Mouse (Mus musculus): ENCODE data around the gene Atxn7. TPM values are rescaled to one million over a fixed set of nuclear protein-coding genes. Genes with fewer than 3 reads are reported as not detected.

The Atxn7 gene
- polyA plus RNA-seq, 1 experiment: 20.3 TPM

- DNase-seq (ENCODE audit: low read depth in 1 of 2, low spot score in 2 of 2): no peak
- 7% methylated on average over 3 of the region's 3 CpGs for WGBS
- H3K27me3 ChIP-seq (ENCODE audit: control insufficient read depth, insufficient read depth, low read length): no peaks in the 10 kb centered on the region
- H3K27ac ChIP-seq (ENCODE audit: insufficient read depth, low read length): peak overlapping the region; percentile 95
- H3K4me1 ChIP-seq (ENCODE audit: control insufficient read depth, insufficient read depth, insufficient read length): peaks cover 10% of the 10 kb centered on the region
- peak overlapping the region; percentile 26 for H3K4me3 ChIP-seq (ENCODE audit: extremely low read depth, insufficient read depth, insufficient read length)
- TF ChIP-seq POLR2A (IDR thresholded peaks at IDR 0.05; ENCODE audit: low read depth, low read length): no peak
- TF ChIP-seq CTCF (IDR thresholded peaks at IDR 0.05; ENCODE audit: extremely low read depth, insufficient read depth, insufficient read length, insufficient replicate concordance): no peak
- H3K36me3 ChIP-seq (ENCODE audit: control insufficient read depth, insufficient read depth, low read length): peaks cover 1% of the 10 kb centered on the region; the same call in 1 of the 2 replicates
Observed at GRCm38 (mm10) chr14:14068553-14068952, 107.3 kb downstream of the Atxn7 start.

GRCm38 (mm10) chr14:14070541-14071315 is 109.5 kb downstream of the Atxn7 start:
- Histone ChIP-seq H3K27ac (ENCODE audit: insufficient read depth, low read length) (no peak overlapping the region), H3K4me3 (ENCODE audit: extremely low read depth, insufficient read depth, insufficient read length) (no peak overlapping the region), H3K4me1 (ENCODE audit: control insufficient read depth, insufficient read depth, insufficient read length) (peaks cover 8% of the 10 kb centered on the region), H3K27me3 (ENCODE audit: control insufficient read depth, insufficient read depth, low read length) (no peaks in the 10 kb centered on the region), H3K36me3 (ENCODE audit: control insufficient read depth, insufficient read depth, low read length) (peaks cover 1% of the 10 kb centered on the region; the same call in 1 of the 2 replicates)
- no peak for TF ChIP-seq CTCF (IDR thresholded peaks at IDR 0.05; ENCODE audit: extremely low read depth, insufficient read depth, insufficient read length, insufficient replicate concordance)
- DNase-seq (ENCODE audit: low read depth in 1 of 2, low spot score in 2 of 2): no peak
- WGBS: 88% methylated on average over 6 of the region's 6 CpGs

DNA sequence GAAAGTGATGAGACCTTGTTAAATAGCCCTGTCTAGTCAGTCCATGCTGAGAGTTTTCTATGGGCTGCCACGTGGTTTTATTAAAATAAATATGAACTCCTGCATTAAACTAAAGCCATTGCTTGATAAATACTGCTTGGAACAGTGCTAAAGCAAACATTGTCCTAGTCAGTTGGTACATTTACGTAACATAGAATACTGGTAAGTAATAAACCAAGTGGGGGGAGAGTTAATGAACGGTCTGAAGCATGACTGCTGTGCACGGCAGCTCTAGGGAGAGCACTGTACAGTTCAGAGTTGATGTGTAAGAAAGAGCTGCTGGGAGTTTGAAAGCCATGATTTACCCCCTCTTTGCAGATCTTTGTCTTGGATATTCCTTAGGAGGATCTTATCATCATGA is 110.2 kb downstream of the Atxn7 start:
- 85% methylated on average over 4 of the region's 4 CpGs for WGBS
- no peak for DNase-seq (ENCODE audit: low read depth in 1 of 2, low spot score in 2 of 2)
- TF ChIP-seq POLR2A (IDR thresholded peaks at IDR 0.05; ENCODE audit: low read depth, low read length) (no peak), CTCF (IDR thresholded peaks at IDR 0.05; ENCODE audit: extremely low read depth, insufficient read depth, insufficient read length, insufficient replicate concordance) (no peak)
- Histone ChIP-seq H3K27ac (ENCODE audit: insufficient read depth, low read length) (no peak overlapping the region), H3K4me1 (ENCODE audit: control insufficient read depth, insufficient read depth, insufficient read length) (peaks cover 4% of the 10 kb centered on the region), H3K4me3 (ENCODE audit: extremely low read depth, insufficient read depth, insufficient read length) (no peak overlapping the region), H3K36me3 (ENCODE audit: control insufficient read depth, insufficient read depth, low read length) (peaks cover 1% of the 10 kb centered on the region; the same call in 1 of the 2 replicates), H3K27me3 (ENCODE audit: control insufficient read depth, insufficient read depth, low read length) (no peaks in the 10 kb centered on the region)

- no peaks in the 10 kb centered on the region for H3K4me1 ChIP-seq (ENCODE audit: control insufficient read depth, insufficient read depth, insufficient read length)
- H3K4me3 ChIP-seq (ENCODE audit: extremely low read depth, insufficient read depth, insufficient read length): no peak overlapping the region
- no peaks in the 10 kb centered on the region for H3K27me3 ChIP-seq (ENCODE audit: control insufficient read depth, insufficient read depth, low read length)
- TF ChIP-seq POLR2A (IDR thresholded peaks at IDR 0.05; ENCODE audit: low read depth, low read length) (no peak), CTCF (IDR thresholded peaks at IDR 0.05; ENCODE audit: extremely low read depth, insufficient read depth, insufficient read length, insufficient replicate concordance) (no peak)
- H3K27ac ChIP-seq (ENCODE audit: insufficient read depth, low read length): no peak overlapping the region
- 81% methylated on average over 6 of the region's 6 CpGs for WGBS
- H3K36me3 ChIP-seq (ENCODE audit: control insufficient read depth, insufficient read depth, low read length): peaks cover 3% of the 10 kb centered on the region; the same call in 1 of the 2 replicates
- DNase-seq (ENCODE audit: low read depth in 1 of 2, low spot score in 2 of 2): no peak
Observed at GRCm38 (mm10) chr14:14080604-14081194, 119.5 kb downstream of the Atxn7 start.

- DNase-seq (ENCODE audit: low read depth in 1 of 2, low spot score in 2 of 2): no peak
- no peaks in the 10 kb centered on the region for H3K27me3 ChIP-seq (ENCODE audit: control insufficient read depth, insufficient read depth, low read length)
- no peaks in the 10 kb centered on the region for H3K4me1 ChIP-seq (ENCODE audit: control insufficient read depth, insufficient read depth, insufficient read length)
- no peak for TF ChIP-seq CTCF (IDR thresholded peaks at IDR 0.05; ENCODE audit: extremely low read depth, insufficient read depth, insufficient read length, insufficient replicate concordance)
- H3K27ac ChIP-seq (ENCODE audit: insufficient read depth, low read length): no peak overlapping the region
- peaks cover 2% of the 10 kb centered on the region; the same call in 1 of the 2 replicates for H3K36me3 ChIP-seq (ENCODE audit: control insufficient read depth, insufficient read depth, low read length)
- 94% methylated on average over 8 of the region's 8 CpGs for WGBS
- no peak overlapping the region for H3K4me3 ChIP-seq (ENCODE audit: extremely low read depth, insufficient read depth, insufficient read length)
Observed at GRCm38 (mm10) chr14:14083811-14084210, 122.6 kb downstream of the Atxn7 start.

DNA sequence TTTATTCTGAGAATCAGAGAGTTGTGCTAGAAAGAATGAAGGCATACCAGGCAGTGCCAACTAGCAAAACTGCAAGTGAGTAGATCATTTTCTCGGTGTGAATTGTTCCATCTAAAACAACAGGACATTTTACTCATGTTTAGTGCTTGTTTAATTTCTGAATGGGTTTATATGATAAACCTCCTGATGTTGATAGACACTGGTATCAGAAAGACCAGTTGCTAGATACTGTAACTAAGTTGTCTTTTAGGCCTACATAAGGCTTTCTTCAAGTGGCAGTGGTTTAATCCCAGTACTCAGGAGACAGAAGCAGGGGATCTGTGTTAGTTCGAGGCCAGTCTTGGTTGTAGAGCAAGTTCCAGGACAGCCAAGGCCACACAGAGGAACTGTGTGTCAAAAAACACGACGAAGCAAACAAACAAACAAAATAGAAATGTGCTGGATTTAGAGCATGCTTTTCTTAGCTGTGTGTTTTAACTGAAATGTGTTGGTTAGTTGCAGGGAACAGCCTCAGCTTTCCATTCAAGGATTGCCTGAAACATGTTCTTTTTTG is 125.5 kb downstream of the Atxn7 start:
- DNase-seq (ENCODE audit: low read depth in 1 of 2, low spot score in 2 of 2): no peak
- Histone ChIP-seq H3K27me3 (ENCODE audit: control insufficient read depth, insufficient read depth, low read length) (no peaks in the 10 kb centered on the region), H3K4me3 (ENCODE audit: extremely low read depth, insufficient read depth, insufficient read length) (no peak overlapping the region), H3K36me3 (ENCODE audit: control insufficient read depth, insufficient read depth, low read length) (peaks cover 13% of the 10 kb centered on the region), H3K4me1 (ENCODE audit: control insufficient read depth, insufficient read depth, insufficient read length) (no peaks in the 10 kb centered on the region), H3K27ac (ENCODE audit: insufficient read depth, low read length) (no peak overlapping the region)
- TF ChIP-seq POLR2A (IDR thresholded peaks at IDR 0.05; ENCODE audit: low read depth, low read length) (no peak), CTCF (IDR thresholded peaks at IDR 0.05; ENCODE audit: extremely low read depth, insufficient read depth, insufficient read length, insufficient replicate concordance) (no peak)
- WGBS: 76% methylated on average over 4 of the region's 4 CpGs

DNA sequence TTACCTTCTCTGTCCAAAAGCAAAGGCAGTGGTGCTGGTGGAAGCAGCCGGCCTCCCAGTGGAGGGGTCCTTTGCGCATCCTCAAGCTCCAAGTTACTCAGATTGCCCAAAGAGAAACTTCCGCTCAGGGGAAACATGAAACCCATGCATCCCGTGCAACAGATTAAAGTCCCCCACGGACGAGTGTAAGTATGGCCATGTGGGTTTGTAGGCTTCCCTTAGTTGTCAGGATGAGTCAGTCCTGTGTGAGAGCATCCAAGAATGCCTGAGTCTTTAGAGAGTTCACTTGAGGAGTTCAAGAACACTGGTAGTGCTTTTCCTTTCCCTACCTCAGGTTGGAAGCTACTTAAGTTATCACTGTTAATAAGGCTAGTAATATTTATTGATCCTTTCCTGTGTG is 126.1 kb downstream of the Atxn7 start:
- WGBS: 76% methylated on average over 6 of the region's 6 CpGs
- Histone ChIP-seq H3K4me1 (ENCODE audit: control insufficient read depth, insufficient read depth, insufficient read length) (no peaks in the 10 kb centered on the region), H3K4me3 (ENCODE audit: extremely low read depth, insufficient read depth, insufficient read length) (no peak overlapping the region), H3K36me3 (ENCODE audit: control insufficient read depth, insufficient read depth, low read length) (peaks cover 13% of the 10 kb centered on the region), H3K27me3 (ENCODE audit: control insufficient read depth, insufficient read depth, low read length) (no peaks in the 10 kb centered on the region), H3K27ac (ENCODE audit: insufficient read depth, low read length) (no peak overlapping the region)
- DNase-seq (ENCODE audit: low read depth in 1 of 2, low spot score in 2 of 2): no peak
- TF ChIP-seq POLR2A (IDR thresholded peaks at IDR 0.05; ENCODE audit: low read depth, low read length): no peak
- TF ChIP-seq CTCF (IDR thresholded peaks at IDR 0.05; ENCODE audit: extremely low read depth, insufficient read depth, insufficient read length, insufficient replicate concordance): no peak
